Mouse (Mus musculus) gastrocnemius, postnatal 36 days (tissue): ENCODE data around the gene Zfp266. TPM values are rescaled to one million over a fixed set of nuclear protein-coding genes. Genes with fewer than 3 reads are reported as not detected.
"Not testable (repeated sequence)": the region's sequence is repeated elsewhere in the genome, so short reads cannot be mapped to it uniquely, and the experiment has no call there.

Experiments used
- DNase-seq, 2 experiments: peaks; one replicate each; pipeline ENCODE4 v3.0.0; 2022
- intact Hi-C: fragments of 180-260 bp; cut with DNase I; formaldehyde crosslinking; loops from one replicate; pipeline ENCODE4 v1.15.1; 2025
- long read RNA-seq, 2 experiments: library from polyadenylated mRNA; stranded (forward); transcript quantifications; one replicate each; pipeline ENCODE4 v2.0.0; 2021
- total RNA-seq, 2 experiments: library from RNA; stranded (reverse); gene quantifications; 2 replicates each; pipeline ENCODE4 v1.2.3; 2021

Zfp266 gene
- 10 to 100 TPM; 14.0 to 16.2 TPM for total RNA-seq
- long read RNA-seq, experiment 1, partial matches to known transcripts, result 1 of 3 reads
- long read RNA-seq, experiment 1, other reads (novel, unspliced or antisense), result 2 of 3 reads
- long read RNA-seq, experiment 2, full-length matches to known transcripts, result 1 of 5 reads
- long read RNA-seq, experiment 2, partial matches to known transcripts, result 0 of 5 reads
- long read RNA-seq, experiment 2, other reads (novel, unspliced or antisense), result 4 of 5 reads

DNA sequence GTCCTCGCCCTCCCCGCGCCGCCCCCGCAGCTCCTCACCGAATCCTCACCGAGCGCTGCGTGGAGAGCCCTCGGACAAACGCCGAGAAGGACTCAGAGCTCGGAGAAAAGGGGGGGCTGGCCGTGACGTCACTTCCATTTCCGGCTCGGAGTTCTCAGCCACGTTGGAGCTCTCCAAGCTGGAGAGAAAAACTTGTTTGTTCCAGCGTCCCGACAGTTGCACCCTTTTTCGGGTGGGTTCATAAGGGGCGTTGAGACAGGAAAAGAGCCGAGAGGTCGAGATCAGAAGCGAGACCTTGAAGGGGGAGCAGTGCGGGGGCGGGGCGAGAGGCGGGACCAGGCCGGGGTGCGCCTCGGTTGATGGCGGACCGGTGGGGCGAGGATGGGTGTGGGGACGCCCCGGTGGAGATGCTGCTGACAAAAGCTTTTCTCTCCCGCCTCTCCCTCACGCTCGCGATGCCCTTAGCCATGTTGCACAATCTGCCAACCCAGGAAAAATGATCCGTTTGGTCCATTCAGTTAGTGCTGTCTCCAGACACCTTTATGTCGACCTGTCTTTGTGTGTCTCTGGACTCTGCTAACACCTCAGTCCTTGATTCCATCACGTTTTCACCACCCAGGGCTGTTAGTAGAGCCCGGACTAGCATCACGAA is at the start of gene Zfp266:
TSS of gene Zfp266 (minus strand) at position 112 of the 652 bp plus-strand sequence.
- intact Hi-C loops, result no loop called here
- DNase-seq, result peak; percentile 87 to 90

DNA sequence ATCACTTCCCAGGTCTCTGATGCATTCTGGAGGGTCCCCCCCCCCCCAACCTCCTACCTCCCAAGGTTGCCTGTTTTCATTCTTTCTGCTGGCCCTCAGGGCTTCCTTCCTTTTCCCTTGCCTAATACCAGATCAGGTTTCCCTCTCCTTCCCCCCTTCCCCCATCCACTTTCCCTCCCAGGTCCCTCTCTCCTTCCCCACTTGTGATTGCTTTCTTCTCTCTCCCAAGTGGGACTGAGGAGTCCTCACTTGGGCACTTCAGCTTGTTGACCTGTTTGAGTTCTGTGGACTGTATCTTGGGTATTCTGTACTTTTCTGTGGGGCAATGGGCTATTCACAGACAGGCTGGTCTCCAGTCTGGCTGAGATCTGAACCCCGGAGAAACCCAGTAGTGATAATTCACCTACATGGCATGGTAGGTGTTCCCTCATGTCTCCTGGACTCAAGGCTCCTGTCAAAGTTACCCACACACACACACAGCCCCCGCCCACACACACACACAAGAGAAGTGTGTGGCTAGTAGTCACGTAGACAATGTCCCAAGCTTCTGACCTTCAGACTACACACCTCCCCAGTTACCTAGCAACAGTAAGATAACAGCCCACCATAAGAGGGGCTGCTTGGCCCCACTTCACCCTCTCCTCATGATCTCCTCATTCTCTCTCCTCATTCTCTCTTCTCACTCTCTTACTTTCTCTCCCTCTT is 44.3 kb upstream of the Zfp266 start:
- DNase-seq, intact Hi-C loops: not testable (repeated sequence)

DNA sequence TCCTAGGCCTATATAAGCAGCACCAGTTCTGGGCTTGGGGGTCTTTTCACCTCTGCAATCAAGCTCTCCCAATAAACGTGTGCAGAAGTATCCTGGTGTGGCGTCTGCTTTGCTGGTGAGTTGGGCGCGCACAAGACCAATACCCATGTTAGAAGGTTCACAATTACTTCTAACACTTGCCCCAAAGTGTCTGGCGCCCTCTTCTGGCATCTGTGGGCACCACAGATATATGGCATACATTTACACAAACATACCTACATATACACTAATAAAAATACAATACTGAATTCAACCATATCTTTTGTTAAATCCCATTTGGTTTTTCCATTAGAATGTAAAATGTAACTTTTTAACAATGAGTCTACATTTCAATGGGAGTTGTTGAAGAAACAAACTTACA is 41.0 kb upstream of the Zfp266 start:
- intact Hi-C loops, result no loop called here

GRCm38 (mm10) chr9:20552698-20553097 is 31.5 kb upstream of the Zfp266 start:
- intact Hi-C loops, result no loop called here
- no peak for DNase-seq

More for the DNA sequence above, 41.0 kb upstream of the Zfp266 start:
- DNase-seq, result no peak

DNA sequence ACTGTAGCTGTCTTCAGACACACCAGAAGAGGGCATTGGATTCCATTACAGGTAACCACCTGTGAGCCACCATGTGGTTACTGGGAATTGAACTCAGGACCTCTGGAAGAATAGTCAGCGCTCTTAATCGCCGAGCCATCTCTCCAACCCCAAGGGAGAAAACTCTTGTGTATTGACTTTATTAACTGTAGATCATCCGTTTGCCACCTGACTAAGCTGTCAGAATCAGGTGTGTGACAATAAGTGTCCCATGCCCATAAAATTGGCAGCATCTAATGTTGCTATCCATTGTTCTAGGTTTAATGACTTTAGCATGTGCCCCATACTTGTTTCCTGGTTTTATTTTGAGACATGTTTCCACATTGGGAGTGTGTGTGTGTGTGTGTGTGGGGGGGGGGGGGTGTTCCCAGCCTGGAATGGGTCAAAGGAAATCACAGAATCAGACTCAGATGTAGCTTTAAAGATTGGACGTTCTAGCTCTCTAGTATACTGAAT is 30.6 kb upstream of the Zfp266 start:
- no peak for DNase-seq
- intact Hi-C loops, result no loop called here

DNA sequence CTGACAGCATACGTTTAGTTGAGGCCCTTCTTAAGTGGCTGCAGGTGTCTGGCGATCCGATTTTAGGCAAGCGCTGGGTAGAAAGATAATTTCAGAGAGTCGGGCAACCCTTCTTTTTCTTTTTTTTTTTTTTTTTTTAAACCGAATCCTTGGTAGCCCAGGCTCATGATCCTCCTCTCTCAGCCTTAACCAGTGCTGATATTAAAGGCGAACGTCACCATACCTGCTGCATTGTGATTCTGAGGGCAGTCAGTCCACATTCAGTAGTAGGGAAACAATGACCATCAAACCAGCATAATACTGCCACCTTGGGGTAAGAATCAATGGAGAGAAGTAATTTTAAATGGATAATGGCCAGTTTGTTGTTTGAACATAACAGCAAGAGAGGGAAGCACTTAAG is 23.9 kb upstream of the Zfp266 start:
- intact Hi-C loops, result loop anchor here (2.0 kb wide), 1 partner anchor 78 kb away; no protein-coding TSS in a partner anchor
- DNase-seq, result no peak

DNA sequence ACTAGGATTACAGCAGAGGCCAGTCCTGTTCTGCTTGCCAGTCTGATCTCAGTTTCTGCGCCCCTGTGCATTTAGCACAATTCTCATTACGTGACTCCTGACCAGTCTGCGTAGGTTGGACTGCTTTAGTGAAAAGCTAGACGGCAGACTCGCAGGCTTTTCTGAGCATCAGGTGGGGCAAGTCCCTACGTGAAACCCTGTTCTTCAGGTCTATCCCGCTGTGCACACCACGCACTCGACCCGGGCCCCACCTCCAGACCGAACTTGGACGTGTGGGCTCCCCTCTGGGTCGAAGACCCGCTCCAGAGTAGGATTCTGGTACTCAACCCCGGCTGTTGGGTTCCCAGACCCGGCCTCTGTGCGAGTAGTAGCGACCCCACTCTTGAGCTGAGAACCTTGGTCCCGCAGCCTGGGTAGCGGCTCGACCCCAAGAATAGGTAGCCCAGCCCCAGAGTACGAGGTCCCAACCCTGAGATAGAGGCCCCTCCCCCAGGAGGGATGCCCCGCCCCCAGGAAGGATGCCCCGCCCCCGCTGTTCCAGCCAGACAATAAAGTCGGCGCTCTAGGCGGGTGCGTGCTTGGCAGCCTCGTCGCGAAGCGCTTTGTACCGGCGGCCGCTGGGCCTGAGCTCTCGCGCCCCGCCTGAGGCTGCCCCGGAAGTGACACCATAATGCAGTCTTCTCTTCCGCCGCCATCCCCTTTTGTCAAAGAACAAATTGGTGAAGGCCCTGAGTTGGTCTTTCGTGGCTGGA is 23.0 kb upstream of the Zfp266 start:
- peak; percentile 76 to 77 for DNase-seq
- intact Hi-C loops, result loop anchor here (2.0 kb wide), 1 partner anchor 77 kb away; no protein-coding TSS in a partner anchor

- intact Hi-C loops, result no loop called here
- no peak for DNase-seq
Measured at GRCm38 (mm10) chr9:20543496-20543895, 22.3 kb upstream of the Zfp266 start.

DNA sequence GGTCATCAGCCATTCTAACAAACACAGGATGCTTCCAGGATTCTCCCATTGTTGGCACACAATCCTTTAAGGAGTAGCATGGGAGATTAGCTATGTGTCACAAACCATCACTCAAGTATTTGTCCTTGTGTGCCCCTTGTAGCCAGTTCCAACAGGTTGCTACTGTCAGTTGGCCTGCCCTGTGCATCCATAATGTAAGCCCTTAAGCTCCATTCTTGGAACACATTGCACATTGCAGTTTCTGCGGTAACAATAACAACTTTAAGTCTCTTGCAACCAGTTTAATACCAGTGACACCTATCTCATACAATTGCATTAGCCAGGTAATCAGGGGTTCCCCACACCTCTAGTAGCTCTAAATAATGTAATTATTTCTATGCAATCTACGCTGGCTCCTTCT is 15.4 kb upstream of the Zfp266 start:
- intact Hi-C loops, result no loop called here

DNA sequence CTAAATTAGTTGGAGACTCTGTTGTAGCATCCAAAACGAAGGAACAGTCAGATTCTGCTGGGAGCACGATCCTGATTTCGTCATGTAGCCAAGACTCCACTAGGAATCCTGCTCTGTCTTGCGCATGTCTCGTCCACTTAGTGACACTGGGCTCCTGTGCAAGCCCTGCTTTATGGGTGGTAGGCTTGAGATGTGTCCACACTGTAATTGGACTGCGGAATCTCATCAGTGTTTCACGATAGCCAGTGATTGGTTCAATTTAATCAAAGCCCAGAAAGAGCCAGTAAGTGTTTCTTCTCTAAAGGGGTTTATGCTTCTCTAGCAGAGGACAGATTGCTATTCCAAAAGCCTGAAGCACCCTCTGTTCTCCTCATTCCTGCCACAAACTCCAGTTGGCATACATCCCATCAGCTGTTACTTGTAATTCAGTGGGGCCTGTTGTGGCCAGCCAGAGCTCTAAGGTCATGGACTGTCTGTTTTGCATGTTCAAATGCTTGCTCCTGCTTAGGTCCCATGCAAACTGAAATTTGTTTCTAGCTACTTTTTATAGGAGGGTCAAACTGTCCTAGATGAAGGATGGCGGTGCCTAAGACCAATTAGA is 13.2 kb upstream of the Zfp266 start:
- intact Hi-C loops, result no loop called here
- DNase-seq, result no peak

More for the DNA sequence above, 15.4 kb upstream of the Zfp266 start:
- DNase-seq, result no peak

- DNase-seq, result no peak
- intact Hi-C loops, result no loop called here
Measured at GRCm38 (mm10) chr9:20520531-20521210, 546 bp downstream of the Zfp266 start.

DNA sequence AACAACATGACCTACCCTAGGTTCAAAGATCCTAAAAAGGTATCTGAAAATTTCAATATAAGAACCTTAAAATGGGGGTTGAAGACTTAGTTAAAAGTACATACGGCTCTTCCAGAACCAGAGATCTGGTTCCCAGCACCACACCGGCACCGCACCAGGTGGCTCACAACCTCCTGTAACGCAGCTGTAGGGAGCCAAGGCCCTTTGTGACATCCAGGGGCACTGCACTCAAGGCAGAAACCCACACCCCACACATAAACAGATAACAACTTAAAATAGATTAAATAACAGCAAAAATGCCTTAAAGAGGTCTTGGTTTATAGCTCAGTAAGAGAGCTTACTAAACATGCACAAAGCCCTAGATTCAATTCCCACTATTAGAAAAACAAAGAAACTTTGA is 1.3 kb downstream of the Zfp266 start:
- DNase-seq, result no peak
- intact Hi-C loops, result no loop called here

DNA sequence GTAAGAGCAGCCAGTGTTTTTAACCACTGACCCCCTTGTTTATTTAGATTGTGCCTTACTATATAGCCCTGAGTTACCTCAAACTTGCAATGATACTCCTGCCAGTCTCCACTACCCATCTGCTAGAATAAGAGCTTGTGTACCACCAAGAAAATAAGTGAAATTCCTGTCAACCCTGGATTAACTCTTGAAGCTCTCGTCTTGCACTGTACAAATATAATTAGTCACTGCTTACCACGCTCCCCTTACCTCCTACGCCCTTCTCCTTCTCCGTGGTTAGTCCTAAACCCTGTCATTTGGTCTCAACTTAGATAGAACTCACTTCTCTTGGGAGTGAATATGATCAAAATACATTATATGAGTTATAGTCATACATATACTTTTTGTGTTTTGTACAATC is 2.5 kb downstream of the Zfp266 start:
- no peak for DNase-seq
- intact Hi-C loops, result no loop called here

DNA sequence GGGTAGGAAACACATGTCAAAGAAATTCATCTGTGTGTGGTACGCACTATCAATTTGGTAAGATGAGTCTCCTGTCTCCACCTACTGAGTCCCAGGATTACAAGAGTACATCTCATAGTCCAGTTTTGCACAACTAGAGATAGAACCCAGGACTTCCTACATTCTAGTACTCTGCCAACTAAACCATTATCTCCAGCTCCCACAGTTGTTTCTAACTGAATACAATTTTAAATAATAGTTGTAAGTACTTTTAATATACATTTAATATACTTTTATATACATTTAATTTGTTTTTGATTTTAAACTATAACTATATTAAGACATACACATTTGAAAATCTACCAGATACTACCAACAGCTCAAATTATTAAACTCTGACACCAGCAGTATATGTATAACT is 3.5 kb downstream of the Zfp266 start:
- DNase-seq, result no peak
- intact Hi-C loops, result no loop called here

DNA sequence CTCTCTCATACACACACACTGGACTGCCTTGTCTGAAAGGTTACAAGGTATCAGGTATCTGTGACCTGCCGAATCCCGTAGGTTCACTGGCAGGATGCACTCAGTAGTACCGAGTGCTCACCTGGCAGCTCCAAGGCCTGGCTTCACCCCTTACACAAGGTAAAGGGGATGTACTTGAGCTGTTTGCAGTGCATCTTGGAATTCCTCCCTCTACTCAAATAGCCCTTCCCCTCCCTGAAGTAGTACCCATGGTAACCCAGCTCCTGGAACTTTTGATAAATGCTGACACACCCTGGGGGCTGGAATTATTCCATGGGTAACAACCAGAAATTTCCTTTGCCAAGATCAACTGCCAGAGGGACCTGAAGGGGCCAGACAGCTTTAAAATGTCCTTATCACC is 7.2 kb downstream of the Zfp266 start:
- DNase-seq, result no peak
- intact Hi-C loops, result no loop called here

DNA sequence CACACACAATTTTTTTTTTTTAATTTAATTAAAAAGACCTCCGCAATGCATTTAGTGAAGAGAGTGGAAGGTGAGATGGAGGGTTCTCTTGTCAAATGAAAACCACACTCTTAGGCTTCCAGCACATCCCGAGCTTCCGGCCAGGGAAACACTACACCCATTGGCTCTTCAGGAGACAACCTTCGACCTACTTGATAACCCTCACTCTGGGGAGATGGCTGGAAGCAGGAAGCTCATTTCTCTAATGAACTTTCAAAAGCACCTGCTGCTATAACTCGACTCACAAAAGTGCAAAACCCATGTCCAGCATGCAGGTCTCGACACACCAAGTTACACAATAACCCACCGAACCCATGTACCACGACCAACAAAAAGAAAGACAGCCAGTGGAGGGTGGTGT is 8.5 kb downstream of the Zfp266 start:
- intact Hi-C loops, result no loop called here
- DNase-seq, result no peak

DNA sequence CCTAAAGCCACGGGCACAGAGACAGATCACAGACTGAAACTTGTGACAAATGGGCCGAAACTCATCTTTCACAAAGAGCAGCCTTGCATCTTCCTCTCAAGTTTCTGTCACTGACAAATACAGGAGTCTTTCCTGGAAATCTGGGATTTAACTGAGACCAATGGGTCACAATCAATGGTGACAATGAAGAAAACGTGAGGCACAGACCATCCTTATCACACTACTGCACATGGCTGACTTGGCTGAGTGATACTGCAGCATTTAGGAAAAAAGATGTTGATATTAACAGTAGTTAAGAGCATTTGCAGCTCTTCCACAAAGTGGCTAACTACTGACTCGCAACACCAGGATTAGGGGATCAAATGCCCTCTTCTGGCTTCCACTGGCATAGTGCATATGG is 9.6 kb downstream of the Zfp266 start:
- intact Hi-C loops, result no loop called here
- no peak for DNase-seq

- intact Hi-C loops, result no loop called here
- no peak for DNase-seq
Measured at GRCm38 (mm10) chr9:20510346-20510745, 10.9 kb downstream of the Zfp266 start.

- no peak for DNase-seq
- intact Hi-C loops, result no loop called here
Measured at GRCm38 (mm10) chr9:20509676-20510075, 11.5 kb downstream of the Zfp266 start.

DNA sequence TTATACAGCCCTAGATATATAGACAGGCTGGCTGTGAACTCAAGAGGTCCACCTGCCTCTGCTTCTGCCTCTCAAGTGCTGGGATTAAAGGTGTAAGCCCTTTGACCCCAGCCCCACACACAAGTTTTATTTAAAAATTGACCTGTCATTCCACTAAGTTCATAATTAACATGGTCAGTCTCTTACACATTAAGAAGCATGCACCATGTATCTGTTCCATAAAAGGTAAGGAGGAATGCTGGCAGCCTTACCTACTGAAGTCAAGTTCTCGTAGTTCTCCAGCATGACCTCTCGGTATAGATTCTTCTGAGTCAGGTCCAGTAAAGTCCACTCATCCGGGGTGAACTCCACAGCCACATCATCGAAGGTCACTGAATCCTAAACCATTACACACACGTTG is 16.4 kb downstream of the Zfp266 start:
- no peak for DNase-seq
- intact Hi-C loops, result no loop called here
